Mouse (Mus musculus) naive thymus-derived CD4-positive, alpha-beta T cell, adult 2 months (primary cell): ENCODE results near the gene Ppp1r12b.

Experiments
- DNase-seq: peaks from one replicate; pipeline ENCODE4 v3.0.0-alpha.2; 2011; ENCODE audit warnings: low read depth

The Ppp1r12b gene

DNA sequence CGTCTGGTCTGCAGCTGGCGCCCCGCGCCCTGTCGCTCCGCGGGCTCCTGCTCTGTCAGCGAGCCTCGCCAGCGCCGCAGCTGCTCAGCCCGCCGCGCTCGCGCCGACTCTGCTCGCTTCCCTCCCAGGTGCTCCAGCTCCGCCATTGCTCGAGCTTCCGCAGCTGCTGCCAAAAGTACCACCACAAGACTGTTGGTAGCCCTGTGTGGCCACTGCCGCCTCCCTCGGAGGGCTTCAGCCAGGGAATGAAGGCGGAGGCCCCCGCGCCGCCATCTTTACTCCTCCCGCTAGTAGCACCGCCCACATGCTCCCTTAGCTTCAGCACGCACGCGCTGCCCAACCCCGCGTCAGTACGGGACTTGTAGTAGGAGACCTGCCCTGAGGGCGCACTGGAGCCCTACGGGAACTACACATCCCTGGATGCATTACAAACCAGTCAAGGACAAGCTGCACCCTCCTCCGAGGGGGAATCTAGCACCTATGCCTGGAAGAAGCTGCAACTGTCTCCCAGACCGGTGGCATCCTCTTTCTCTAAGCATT is at the start of gene Ppp1r12b:
Gene Ppp1r12b, minus strand, starts transcription at position 306 of the 540 bp plus-strand sequence.
- peak; percentile 93 for DNase-seq

DNA sequence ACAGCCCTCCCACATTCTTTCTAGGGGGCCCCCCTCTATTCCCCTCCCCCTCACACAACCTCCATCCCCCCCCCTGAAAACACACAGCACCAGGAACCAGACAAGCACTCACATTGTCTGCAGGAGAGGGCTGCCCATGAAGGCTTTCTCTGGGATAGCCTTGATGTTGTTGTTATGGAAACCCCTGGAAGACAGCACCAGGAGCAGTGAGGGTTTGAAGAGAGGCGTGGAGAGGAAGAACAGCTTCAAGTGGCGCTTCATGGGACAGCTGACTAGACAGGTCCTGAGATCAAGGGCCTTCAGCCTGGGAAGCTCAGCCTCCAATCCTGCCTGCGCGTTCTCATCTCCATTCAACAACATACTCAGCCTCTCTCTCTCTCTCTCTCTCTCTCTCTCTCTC is 47.6 kb upstream of the Ppp1r12b start:
- no peak for DNase-seq

DNA sequence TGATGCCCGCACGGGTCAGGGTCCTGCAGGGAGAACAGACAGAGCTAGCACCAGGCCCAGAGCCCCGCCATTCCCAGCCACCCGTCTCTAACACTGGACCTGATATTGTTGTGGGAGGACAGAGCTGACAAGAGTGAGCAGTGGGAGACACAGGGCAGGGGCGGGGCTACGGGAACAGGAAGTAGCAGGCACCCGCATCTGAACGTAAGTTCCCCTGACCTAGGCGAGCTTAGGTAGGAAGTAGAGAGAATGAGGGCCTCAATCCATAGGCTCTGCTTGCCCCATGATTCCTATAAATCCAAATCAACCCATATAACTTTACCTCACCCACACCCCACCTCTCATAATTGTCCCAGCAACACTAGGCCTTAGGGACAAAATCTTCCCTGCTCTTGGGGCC is 44.8 kb upstream of the Ppp1r12b start:
- DNase-seq, result no peak

DNA sequence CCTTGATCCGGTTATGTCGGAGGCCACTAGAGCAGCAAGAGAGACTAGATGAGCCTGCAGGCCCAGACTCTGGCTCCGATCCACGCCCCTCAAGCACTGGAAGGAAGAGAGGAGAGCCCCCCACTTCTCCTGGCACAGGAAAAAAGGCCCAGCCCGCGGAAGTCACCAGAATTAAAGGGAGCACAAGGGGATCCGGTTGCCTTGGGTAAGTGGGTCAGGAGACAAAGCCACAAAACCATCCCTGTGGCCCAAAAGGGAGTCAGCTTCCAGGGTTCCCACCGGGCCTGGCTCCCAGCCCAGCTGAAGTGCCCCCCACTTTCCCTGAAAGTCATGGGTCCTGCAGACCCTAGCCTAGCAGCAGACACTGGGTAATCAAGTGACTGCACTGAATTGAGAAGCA is 42.5 kb upstream of the Ppp1r12b start:
- no peak for DNase-seq

DNA sequence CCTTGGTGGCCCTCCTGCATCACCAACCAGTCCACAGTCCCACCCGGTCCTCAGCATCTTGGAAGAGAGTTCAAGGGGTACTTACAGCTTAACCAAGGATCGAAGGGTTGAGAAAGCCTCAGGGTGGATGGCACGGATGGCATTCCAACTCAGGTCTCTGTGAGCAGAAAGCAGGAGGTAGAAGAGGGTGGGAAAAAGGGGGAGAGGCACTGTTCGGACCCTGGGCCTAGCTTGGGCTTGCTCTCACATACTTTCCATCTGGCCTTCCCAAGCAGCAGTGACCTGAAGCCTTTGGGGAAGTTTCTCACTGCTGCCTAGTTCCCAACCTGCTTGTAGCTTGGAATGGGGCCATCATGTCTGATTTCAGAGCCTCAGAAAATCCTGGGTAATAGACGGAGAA is 41.8 kb upstream of the Ppp1r12b start:
- no peak for DNase-seq

DNA sequence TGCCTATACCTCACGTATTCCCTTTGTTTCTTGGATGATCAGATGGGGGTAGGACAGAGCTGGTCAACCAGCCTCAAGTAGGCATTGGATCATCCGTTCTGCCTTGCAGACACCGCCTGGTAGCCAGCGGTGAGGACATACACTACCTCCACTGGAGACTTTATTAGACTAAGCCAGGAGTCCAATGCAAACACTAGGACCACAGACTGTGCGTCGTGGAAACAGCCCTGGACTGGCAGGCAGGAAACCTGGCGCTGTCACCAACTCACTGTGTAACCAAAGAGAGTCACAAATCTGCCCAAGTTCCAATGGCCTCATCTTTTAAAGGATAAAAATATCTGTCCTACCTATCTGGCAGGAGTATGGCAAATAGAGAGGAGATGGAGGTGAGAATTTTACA is 40.7 kb upstream of the Ppp1r12b start:
- no peak for DNase-seq

DNA sequence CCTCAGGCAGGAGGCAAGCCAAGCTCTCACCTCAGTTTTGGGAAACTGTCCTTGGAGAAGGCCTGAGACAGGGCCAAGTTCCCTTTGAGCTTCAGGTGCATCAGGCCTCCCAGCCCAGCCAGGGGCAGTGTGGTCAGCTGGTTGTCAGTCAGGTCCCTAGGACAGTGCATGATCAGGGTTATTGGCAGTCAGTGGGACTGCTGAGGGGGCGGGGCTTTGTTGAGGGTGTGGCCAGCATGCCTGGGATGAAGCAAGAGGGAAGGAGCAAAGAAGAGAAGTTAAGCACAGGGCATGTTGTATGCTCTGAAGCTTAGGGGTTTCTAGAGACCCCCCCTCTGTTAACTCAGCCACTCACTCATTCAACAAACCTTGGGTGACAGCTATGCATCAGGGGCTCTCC is 40.2 kb upstream of the Ppp1r12b start:
- no peak for DNase-seq

DNA sequence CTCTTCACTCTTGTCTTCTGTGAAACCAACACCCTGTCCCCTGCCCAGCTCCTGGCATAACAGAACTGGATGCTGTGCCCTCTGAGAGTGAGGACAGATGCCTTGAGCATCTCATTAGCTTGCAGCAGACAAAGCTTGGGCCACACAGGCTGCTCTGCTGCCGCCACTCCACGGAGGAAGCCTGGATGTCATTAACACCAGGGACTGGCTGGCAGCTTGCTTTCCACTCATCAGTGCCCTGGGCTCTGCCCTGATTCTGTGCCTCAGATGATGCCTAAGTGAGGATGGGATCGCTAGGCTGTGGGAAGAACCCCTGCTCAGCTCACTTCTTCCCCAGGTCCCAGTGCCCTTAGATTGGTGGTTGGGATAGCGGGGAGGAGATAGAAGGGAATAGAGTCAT is 39.7 kb upstream of the Ppp1r12b start:
- no peak for DNase-seq

DNA sequence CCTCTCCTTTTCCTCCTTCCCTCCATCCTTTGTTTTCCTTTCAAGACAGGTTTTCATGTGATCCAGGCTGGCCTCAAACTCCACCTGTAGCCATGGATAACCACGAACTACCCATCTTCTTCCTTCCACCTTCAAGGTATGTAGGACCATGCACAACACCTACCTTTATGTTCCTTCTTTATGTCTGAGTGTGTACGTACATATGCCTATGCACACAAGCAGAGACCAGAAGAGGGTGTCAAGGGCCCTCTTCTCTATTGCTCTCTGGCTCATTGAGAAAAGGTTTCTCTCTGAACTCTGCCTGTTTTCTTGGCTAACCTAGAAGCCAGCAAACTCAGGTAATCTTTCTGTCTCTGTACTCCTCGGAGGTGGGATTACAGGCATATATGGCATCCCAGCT is 39.0 kb upstream of the Ppp1r12b start:
- DNase-seq, result no peak

DNA sequence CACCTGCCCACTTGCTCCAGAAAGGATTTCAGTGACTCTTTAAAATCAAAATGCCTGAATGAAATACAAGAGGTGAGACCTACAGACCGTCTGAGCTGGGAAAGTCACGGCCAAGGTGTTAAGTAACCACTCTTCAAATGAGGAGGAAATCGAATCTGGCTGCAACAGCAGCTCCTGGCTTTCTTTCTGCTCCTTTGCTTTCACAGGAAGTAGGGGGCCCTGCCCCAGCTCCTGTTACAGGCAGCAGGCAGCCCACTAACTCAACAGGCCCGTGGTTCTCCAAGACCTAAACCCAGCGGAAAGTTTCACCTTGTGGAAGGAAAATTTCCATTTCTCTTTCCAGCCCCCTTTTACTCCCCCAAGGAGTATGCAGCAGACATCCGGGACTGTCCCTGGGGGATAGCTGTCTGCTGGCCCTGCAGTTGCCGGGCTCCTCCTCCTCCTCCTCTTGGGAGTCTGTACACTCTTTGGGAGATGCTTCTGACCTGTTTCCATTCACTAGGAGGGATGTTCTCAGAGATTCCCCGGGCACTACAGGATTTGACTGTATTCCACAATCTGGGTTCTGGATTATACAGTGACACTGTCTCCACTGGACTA is 36.4 kb upstream of the Ppp1r12b start:
- DNase-seq, result no peak

DNA sequence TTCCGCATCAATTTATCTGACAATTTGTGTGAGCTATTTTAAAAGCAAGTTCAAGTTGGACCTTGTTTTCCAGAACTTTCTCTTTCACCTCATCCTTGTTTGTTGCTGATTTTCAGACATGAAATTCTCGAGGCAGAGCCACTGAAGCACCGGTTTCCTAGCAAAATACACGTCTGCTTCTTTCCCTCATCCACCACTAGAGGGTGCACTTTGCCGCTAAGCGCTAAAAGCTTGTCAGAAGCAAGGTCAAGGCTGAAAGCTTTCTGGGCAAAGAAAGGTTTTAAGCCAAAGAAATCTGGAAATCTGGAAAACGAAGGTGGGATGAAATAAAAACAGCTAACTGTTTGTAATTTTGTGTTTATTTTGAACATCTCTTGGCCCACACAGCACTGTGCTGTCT is 33.6 kb upstream of the Ppp1r12b start:
- DNase-seq, result peak; percentile 89

DNA sequence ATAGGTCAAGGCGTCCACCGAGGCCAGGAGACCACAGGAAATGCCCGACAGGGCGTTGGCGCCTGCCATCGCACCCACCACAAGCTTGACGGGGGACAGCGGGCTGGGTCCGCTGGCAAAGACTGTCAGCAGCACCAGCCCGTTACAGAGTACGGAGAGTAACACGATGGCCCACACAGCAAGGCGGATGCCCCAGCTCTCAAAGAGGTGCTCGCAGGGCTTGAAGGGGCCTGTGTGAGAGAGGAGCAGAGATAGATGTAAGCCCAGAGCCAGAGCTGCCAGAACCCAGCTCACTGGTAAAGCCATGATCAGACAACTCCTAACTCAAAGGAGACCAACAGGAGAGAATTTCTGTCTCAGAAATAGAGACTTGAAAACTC is 32.2 kb upstream of the Ppp1r12b start:
- peak; percentile 33 for DNase-seq

DNA sequence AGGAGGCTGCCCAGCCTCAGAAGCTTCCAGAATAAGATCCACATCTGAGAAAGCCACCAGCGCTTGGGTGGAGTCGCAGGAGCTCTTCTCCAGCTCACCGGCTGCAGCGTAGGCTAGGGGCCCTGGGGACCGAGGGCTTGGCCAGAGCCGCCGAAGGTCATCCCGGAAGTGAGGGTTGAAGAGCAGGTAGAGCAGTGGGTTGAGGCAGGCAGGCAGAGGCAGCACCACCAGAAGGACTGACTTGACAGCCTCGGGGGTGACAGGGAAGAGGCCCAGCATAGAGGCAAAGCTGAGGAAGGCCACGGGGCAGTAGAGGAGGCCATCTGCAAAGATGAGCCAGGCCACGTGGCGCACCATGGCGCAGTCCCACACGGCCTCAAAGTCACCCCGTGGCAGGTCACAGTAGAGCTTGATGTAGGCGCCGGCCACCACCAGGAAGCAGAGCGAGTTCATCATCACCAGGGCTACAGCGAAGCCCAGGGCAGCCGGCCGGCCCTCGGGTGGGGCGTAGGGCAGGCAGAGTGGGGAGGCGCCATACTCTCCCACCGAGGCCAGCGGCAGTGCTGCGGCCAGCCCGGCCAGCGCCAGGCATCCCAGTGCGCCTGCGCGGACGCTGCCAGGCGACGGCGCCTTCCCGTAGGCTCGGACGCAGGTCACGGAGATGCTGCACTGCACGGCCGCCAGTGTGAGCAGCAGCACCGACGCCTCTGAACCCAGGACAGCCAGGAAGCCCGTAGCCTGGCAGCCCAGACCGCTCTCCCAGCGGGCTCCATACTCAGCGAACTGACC is 31.6 kb upstream of the Ppp1r12b start:
- peak; percentile 47 for DNase-seq

DNA sequence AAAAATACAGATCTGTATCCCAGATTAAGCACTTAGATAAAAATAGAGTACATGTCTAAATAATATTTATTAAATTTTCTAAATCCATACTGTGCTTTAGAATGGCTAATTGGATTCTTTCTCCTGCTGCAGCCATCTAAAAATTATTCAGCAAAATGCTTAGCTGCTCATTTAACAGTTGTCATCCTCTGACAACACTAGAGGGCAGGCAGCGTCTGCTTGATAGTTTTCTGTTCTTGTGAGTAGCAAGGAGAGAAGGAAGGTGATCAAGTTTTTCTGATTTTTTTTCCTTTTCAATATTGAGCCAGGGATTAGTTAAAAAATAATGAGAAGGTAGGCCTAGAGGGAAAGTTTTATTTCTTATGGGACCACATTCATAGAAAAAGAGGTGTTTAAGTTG is 17.2 kb upstream of the Ppp1r12b start:
- DNase-seq, result no peak

DNA sequence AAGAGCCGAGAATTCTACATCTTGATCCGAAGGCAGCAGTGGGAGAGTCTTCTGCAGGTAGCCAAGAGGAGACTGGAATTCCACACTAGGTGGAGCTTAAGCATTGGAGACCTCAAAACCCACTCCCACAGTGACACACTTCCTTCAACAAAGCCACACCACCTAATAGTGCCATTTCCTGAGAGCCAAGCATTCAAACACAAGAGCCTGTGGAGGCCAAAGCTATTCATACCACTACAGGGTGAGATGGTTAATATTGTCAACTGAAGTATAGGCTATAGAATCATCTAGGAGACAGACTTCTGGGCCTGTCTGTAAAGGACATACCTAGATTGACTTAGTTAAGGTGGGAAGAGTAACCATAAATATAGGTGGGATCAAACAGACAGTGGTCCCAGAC is 9.7 kb upstream of the Ppp1r12b start:
- no peak for DNase-seq

DNA sequence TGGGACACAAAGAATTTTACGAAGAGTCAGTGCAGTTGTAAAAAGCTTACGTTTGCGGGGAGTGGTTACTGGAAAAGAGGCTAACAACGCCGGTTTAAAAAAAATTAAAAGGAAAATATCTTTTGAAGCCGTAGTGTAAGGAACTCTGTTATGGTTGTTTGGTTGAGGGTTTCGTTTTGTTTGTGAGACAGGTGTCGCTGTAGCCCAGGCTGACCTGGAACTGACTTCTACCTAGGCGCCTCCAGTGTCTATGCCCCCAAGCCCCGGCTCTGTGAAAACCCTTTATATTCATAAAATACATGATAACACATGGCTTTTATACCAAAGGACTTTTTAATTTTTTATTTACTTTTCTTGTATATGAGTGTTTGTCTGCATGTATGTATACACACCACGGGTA is 7.1 kb upstream of the Ppp1r12b start:
- DNase-seq, result no peak

DNA sequence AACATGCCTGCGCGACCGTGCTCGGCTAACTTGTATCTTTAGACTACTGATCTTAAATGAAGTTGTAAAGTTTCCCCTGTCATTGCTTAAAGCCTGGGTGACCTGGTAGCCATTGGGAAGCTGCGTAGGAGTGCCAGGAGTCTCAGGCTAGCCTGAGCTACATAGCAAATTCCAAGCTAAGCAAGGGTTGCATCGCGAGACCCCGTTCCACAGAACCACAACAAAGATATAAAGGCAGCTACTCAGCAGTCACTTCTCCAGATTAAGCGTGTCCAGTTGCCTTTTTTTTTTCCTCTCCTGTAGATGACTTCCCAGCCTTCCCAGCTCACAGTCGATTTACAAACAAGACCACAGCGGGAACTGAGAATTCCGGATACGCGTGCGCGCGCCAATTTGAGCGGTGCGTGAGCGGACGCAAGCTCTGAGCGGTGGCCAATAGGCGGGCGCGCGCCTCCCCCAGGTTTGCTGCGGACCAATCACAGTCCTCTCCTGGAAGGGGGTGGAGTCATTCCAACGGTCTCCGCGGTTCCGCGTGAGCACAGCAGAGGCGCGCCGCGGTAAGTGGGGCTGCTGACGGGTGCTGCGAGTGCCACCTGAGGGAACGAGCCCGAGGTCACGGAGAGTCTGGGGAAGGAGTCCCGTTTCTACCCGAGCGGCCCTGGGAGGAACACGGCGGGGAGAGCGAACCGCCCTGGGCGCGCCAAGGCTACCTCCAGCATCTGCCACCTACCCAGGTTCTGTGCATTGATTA is 6.5 kb upstream of the Ppp1r12b start, which contains the start of gene Ube2t:
Gene Ube2t, plus strand, starts transcription at position 513 of the 751 bp plus-strand sequence.
- DNase-seq, result peak; percentile 96

DNA sequence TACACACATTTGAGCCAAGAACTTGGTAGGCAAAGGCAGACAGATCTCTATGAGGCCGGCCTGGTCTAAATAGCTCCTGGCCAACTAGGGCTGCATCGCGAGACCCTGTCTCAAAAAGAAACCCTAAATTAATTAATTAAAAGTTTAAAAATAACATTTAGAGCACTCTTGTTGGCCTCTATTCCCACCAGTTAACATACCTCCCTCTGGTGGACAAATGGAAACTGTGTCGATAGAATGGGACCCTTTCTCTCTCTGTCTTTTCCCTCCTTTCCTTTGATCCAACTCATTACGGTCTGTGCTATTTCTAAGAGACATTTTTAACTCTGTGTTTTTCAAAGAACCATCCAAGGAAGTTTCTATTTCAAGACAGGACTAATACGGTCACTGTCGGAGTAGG is 4.9 kb upstream of the Ppp1r12b start:
- peak; percentile 19 for DNase-seq

DNA sequence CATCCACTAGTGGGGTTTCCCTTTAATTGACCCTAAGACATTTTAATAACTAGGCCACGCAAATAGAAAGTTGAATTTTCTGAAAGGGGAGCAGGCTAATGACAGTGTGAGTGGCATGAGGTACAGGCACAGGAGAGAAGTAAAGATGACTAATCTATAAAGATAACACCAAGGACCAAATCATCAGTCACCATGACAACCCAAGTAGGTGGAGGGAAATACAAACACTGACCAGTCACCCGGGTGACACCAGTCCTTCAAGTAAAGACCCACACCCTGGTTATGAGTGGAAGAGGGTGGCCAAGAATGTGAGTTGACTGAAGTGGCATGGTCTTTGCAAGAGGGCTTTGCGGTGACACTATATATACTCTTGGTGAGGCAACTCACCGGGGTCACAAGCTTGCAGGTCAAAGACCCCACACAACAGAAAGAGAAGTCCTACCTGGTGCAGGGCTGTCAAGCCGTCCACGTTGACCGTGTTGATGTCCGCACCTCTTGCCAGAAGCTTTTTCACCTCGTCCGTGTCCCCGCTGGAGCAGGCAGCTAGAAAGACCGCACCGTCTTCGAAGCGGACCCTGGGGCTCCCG is 599 bp downstream of the Ppp1r12b start:
- DNase-seq, result peak; percentile 15

DNA sequence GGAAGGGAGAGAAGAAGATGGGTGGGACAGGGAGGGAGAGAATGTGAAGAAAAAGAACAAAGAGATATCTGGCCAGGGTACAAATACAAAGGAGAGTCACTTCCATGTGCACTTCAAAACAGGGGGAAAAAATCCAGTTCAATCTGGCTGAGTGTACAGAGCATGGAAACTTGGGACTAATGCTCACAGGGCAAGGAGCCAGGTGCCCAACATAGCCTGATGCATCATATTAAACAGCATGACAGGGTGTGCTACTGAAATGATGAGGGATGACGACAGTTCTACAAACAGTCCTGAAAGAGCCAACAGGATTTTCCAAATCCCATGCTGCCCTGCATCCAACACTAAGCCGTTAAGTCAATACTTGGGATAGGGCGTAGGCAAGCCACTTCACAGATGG is 5.8 kb downstream of the Ppp1r12b start:
- no peak for DNase-seq

DNA sequence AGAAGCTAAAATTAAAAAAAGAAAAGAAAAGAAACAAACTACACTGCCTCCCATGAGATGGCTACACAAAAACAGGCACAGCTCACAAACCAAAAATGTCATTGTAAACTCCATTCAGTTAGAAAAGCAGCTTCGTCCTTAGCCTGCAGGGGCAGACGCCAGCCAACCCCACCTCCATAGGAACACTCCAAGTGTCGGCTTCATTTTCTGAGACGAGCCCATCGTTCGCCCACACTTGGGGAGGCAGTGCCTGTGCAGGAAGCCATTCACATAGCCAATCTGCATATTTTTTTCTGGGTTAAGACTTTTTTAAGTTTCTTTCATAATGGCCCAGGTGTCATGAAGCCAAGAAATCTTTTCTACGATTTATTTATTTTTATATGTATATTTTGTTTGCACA is 8.2 kb downstream of the Ppp1r12b start:
- no peak for DNase-seq

DNA sequence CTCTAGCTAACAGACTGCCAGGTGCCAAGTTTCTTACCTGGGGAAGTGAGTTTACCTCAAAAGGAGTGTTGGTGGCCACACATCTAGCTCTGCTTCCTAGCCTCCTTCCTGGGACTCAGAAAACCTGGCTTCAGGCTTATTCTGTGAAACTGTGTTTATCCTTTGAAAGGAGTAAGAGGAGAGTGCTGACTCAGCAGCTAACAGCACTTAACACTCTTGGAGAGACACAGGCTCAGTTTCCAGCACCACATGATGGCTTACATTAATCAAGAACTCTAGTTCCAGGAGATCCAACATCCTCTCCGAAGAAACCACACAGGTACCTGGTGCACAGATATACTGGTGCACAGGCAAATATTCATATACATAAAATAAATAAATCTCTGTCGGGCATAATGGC is 12.8 kb downstream of the Ppp1r12b start:
- DNase-seq, result no peak

DNA sequence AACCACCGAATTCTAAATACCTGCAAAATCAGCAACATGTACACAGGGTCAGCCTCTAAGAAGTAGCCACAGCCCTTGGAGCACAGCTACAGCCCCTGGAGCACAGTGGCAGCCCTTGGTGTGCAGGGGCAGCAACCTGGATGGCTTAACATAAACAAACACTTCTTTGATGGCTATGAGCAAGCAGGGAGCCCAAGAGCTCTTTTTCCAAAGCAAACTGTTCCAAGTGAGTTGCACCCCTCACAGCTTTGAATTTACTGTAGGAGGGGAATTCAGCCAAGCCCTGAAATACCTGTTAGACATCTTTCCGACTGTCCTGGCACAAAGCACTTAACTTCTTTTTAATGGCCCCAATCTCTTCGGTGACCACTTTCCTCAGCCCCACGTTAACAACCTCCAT is 14.9 kb downstream of the Ppp1r12b start:
- DNase-seq, result no peak
